Mouse (Mus musculus) thymus, adult 2 months (tissue): Measurements from ENCODE around the gene Tldc1. TPM values are rescaled to one million over a fixed set of nuclear protein-coding genes. Genes with fewer than 3 reads are reported as not detected.

ENCODE experiments used
- DNase-seq: peaks from one replicate; pipeline ENCODE4 v3.0.0; 2021
- H3K27ac ChIP-seq: fragments of 200-500 bp; 2 replicates; pipeline ENCODE4 v1.5.1; 2012; ENCODE audit warnings: low read length, control low read depth; ENCODE audit not compliant: control insufficient read depth, insufficient read depth
- H3K27me3 ChIP-seq: fragments of 200-500 bp; 2 replicates; pipeline ENCODE4 v1.6.1; 2012; ENCODE audit warnings: mild to moderate bottlenecking, low read length, moderate library complexity, mixed read lengths; ENCODE audit not compliant: control insufficient read depth, insufficient read depth
- H3K36me3 ChIP-seq: fragments of 200-500 bp; 2 replicates; pipeline ENCODE4 v1.6.1; 2012; ENCODE audit warnings: mild to moderate bottlenecking, low read length, moderate library complexity; ENCODE audit not compliant: control insufficient read depth, insufficient read depth
- H3K4me1 ChIP-seq: fragments of 200-500 bp; replicated peaks from 2 replicates; pipeline ENCODE4 v1.6.1; 2012; ENCODE audit warnings: low read length; ENCODE audit not compliant: control insufficient read depth, insufficient read depth
- H3K4me3 ChIP-seq: fragments of 200-500 bp; 2 replicates; pipeline ENCODE4 v1.5.1; 2012; ENCODE audit warnings: mild to moderate bottlenecking, low read length, control low read depth, moderate library complexity; ENCODE audit not compliant: control insufficient read depth, insufficient read depth
- CTCF ChIP-seq: fragments of 200-500 bp; IDR thresholded peaks from 2 replicates; pipeline ENCODE4 v1.5.1; 2012; ENCODE audit warnings: mild to moderate bottlenecking, control low read depth, low read length, moderate library complexity, borderline replicate concordance; ENCODE audit not compliant: control insufficient read depth, poor library complexity, insufficient read depth; ENCODE audit errors: extremely low read depth
- POLR2A ChIP-seq: fragments of 200-500 bp; IDR thresholded peaks from 2 replicates; pipeline ENCODE4 v1.6.1; 2012; ENCODE audit warnings: mild to moderate bottlenecking, low read length, control low read depth, moderate library complexity; ENCODE audit not compliant: control insufficient read depth, poor library complexity, insufficient read depth; ENCODE audit errors: extremely low read depth
- WGBS: fragments of 180-500 bp; shearing (Covaris S2); methylation state at CpG from one replicate; pipeline ENCODE4 v1.1.7; 2018; 5-methylcytosine and 5-hydroxymethylcytosine counted together
- polyA plus RNA-seq: library from polyadenylated mRNA; depleted of rRNA; stranded (reverse); fragments of >200 nt; gene quantifications from 2 replicates; pipeline ENCODE4 v1.2.3, GENCODE M21; 2012; rRNA removed

Tldc1 gene
- polyA plus RNA-seq, 1 experiment, result 13.9 TPM

- H3K36me3 ChIP-seq, result no peaks in the 10 kb centered on the region
- WGBS, result 81% methylated on average over 6 of the region's 6 CpGs
- no peaks in the 10 kb centered on the region for H3K27me3 ChIP-seq
- no peak for DNase-seq
- TF ChIP-seq POLR2A (no peak), CTCF (no peak)
- no peak overlapping the region for H3K27ac ChIP-seq
- H3K4me1 ChIP-seq, result no peaks in the 10 kb centered on the region
- no peak overlapping the region for H3K4me3 ChIP-seq
These were observed 66.0 kb downstream of the Tldc1 start for GRCm38 (mm10) chr8:119712226-119712625.

Other genes starting within 250 kb of the Tldc1 start
- 166 and 177 TPM in 2 replicates for gene Mbtps1, start 219.7 kb downstream of the Tldc1 start, polyA plus RNA-seq
- gene Hsdl1, start 203.2 kb downstream of the Tldc1 start, polyA plus RNA-seq, result 149 and 176 TPM in 2 replicates
- 0.90 and 1.1 TPM in 2 replicates for gene Dnaaf1, start 203.2 kb downstream of the Tldc1 start, polyA plus RNA-seq
- gene Taf1c, start 173.2 kb downstream of the Tldc1 start, polyA plus RNA-seq, result 109 and 112 TPM in 2 replicates
- 0.22 and 0.34 TPM in 2 replicates for gene Adad2, start 165.7 kb downstream of the Tldc1 start, polyA plus RNA-seq
- gene Kcng4, start 142.7 kb downstream of the Tldc1 start, polyA plus RNA-seq, result 0.32 and 0.47 TPM in 2 replicates
- 5.9 and 7.4 TPM in 2 replicates for gene Wfdc1, start 112.1 kb downstream of the Tldc1 start, polyA plus RNA-seq
- gene Atp2c2, start 78.4 kb downstream of the Tldc1 start, polyA plus RNA-seq, result 0.16 and 0.19 TPM in 2 replicates
- gene Cotl1, start 62.1 kb upstream of the Tldc1 start, polyA plus RNA-seq, result 428 and 476 TPM in 2 replicates
- 41.8 and 51.0 TPM in 2 replicates for gene Klhl36, start 83.8 kb upstream of the Tldc1 start, polyA plus RNA-seq
- 126 and 149 TPM in 2 replicates for gene Usp10, start 131.9 kb upstream of the Tldc1 start, polyA plus RNA-seq
- gene Gm20388, start 132.4 kb upstream of the Tldc1 start, polyA plus RNA-seq, result 89.2 and 103 TPM in 2 replicates
- 7.6 TPM in 2 replicates for gene Crispld2, start 214.0 kb upstream of the Tldc1 start, polyA plus RNA-seq